Mouse (Mus musculus) stomach, postnatal 0 days (tissue): ENCODE measurements at regions not wholly inside any gene's neighbourhood (a gene's known extent, or its start where the extent isn't known, plus 50 kb on each side); places are given as distances from the start of the nearest gene placed in this dataset.
"Not testable (repeated sequence)": the region's sequence is repeated elsewhere in the genome, so short reads cannot be mapped to it uniquely, and the experiment has no call there.

Experiments used
- ATAC-seq: fragments of 200-750 bp; cut with Nextera tagmentation; 2 replicates; pipeline ENCODE4 v1.8.0; 2017; ENCODE audit not compliant: low FRiP score, low TSS enrichment
- DNase-seq: peaks from one replicate; pipeline ENCODE4 v3.0.0-alpha.2; 2016; ENCODE audit warnings: low spot score
- H3K27ac ChIP-seq: fragments of 300-500 bp; sonication (generic); replicated peaks from 2 replicates; pipeline ENCODE4 v1.5.1; 2014; ENCODE audit warnings: mild to moderate bottlenecking, control low read depth
- H3K27me3 ChIP-seq: fragments of 300-500 bp; sonication (generic); 2 replicates; pipeline ENCODE4 v1.6.1; 2014; ENCODE audit warnings: low read length; ENCODE audit not compliant: control insufficient read depth, insufficient read depth
- H3K36me3 ChIP-seq: fragments of 300-500 bp; sonication (generic); 2 replicates; pipeline ENCODE4 v1.6.1; 2014; ENCODE audit warnings: low read length, mixed read lengths; ENCODE audit not compliant: control insufficient read depth, insufficient read depth
- H3K4me1 ChIP-seq: fragments of 300-500 bp; sonication (generic); replicated peaks from 2 replicates; pipeline ENCODE4 v1.6.1; 2014; ENCODE audit warnings: antibody characterized with exemption; ENCODE audit not compliant: control insufficient read depth, insufficient read depth
- H3K4me2 ChIP-seq: fragments of 300-500 bp; sonication (generic); replicated peaks from 2 replicates; pipeline ENCODE4 v1.6.1; 2014; ENCODE audit warnings: low read depth, mild to moderate bottlenecking, control low read depth, moderate library complexity
- H3K4me3 ChIP-seq: fragments of 300-500 bp; sonication (generic); 2 replicates; pipeline ENCODE4 v1.5.1; 2014; ENCODE audit warnings: low read depth, low read length, control low read depth
- H3K9ac ChIP-seq: fragments of 300-500 bp; sonication (generic); 2 replicates; pipeline ENCODE4 v1.6.1; 2014; ENCODE audit warnings: mild to moderate bottlenecking, low read length, control low read depth, mixed read lengths
- H3K9me3 ChIP-seq: fragments of 300-500 bp; sonication (generic); 2 replicates; pipeline ENCODE4 v1.6.1; 2016; ENCODE audit warnings: low read length; ENCODE audit not compliant: control insufficient read depth
- CTCF ChIP-seq: IDR thresholded peaks from 2 replicates; pipeline ENCODE4 v1.5.1; 2016; ENCODE audit warnings: antibody characterized with exemption, low read depth, mild to moderate bottlenecking, moderate library complexity
- EP300 ChIP-seq: optimal IDR thresholded peaks from 2 replicates; pipeline ENCODE3; 2016; ENCODE audit warnings: antibody characterized with exemption
- WGBS: fragments of 180-500 bp; shearing (Covaris S2); extraction: QIAGEN DNeasy Blood & Tissue Kit; methylation state at CpG from one replicate; pipeline ENCODE4 v1.1.7; 2014; 5-methylcytosine and 5-hydroxymethylcytosine counted together

- no peak for DNase-seq
- TF ChIP-seq EP300 (no peak), CTCF (no peak)
These were observed 991.0 kb downstream of the Car8 start for GRCm38 (mm10) chr4:7247816-7248215.

GRCm38 (mm10) chr4:7247244-7247643 is 991.6 kb downstream of the Car8 start:
- no peak for DNase-seq
- no peaks in the 10 kb centered on the region for H3K9me3 ChIP-seq
- TF ChIP-seq EP300, result no peak
- H3K4me1 ChIP-seq, result no peaks in the 10 kb centered on the region
- WGBS, result 63% methylated on average over 4 of the region's 4 CpGs
- H3K27ac ChIP-seq, result no peak overlapping the region
- no peak overlapping the region for H3K4me2 ChIP-seq
- ATAC-seq, result no peak
- H3K27me3 ChIP-seq, result no peaks in the 10 kb centered on the region
- no peak overlapping the region for H3K9ac ChIP-seq
- H3K4me3 ChIP-seq, result no peak overlapping the region
- H3K36me3 ChIP-seq, result no peaks in the 10 kb centered on the region

More at GRCm38 (mm10) chr4:7247816-7248215, 991.0 kb downstream of the Car8 start:
- WGBS, result 87% methylated on average over 4 of the region's 4 CpGs
- Histone ChIP-seq H3K4me1 (no peaks in the 10 kb centered on the region), H3K27ac (no peak overlapping the region), H3K9me3 (no peaks in the 10 kb centered on the region), H3K27me3 (no peaks in the 10 kb centered on the region), H3K4me2 (no peak overlapping the region), H3K9ac (no peak overlapping the region), H3K36me3 (no peaks in the 10 kb centered on the region), H3K4me3 (no peak overlapping the region)
- no peak for ATAC-seq

GRCm38 (mm10) chr4:7246828-7247227 is 992.0 kb downstream of the Car8 start:
- 86% methylated on average over 4 of the region's 4 CpGs for WGBS
- Histone ChIP-seq H3K27me3 (no peaks in the 10 kb centered on the region), H3K27ac (no peak overlapping the region), H3K4me3 (no peak overlapping the region), H3K9me3 (no peaks in the 10 kb centered on the region), H3K36me3 (no peaks in the 10 kb centered on the region), H3K9ac (no peak overlapping the region), H3K4me2 (no peak overlapping the region), H3K4me1 (no peaks in the 10 kb centered on the region)
- no peak for TF ChIP-seq CTCF
- no peak for TF ChIP-seq EP300
- no peak for DNase-seq
- no peak for ATAC-seq

GRCm38 (mm10) chr4:7245653-7246052 is 993.2 kb downstream of the Car8 start:
- Histone ChIP-seq H3K27me3 (no peaks in the 10 kb centered on the region), H3K9ac (no peak overlapping the region), H3K9me3 (no peaks in the 10 kb centered on the region), H3K4me2 (no peak overlapping the region), H3K27ac (no peak overlapping the region), H3K36me3 (no peaks in the 10 kb centered on the region), H3K4me3 (no peak overlapping the region), H3K4me1 (no peaks in the 10 kb centered on the region)
- no peak for ATAC-seq
- DNase-seq, result no peak
- TF ChIP-seq EP300, result no peak
- no peak for TF ChIP-seq CTCF
- 87% methylated on average over 2 of the region's 2 CpGs for WGBS

- ATAC-seq, result no peak
- DNase-seq, result no peak
- no peaks in the 10 kb centered on the region for H3K4me1 ChIP-seq
- H3K4me3 ChIP-seq, result no peak overlapping the region
- no peak overlapping the region for H3K9ac ChIP-seq
- H3K36me3 ChIP-seq, result no peaks in the 10 kb centered on the region
- no peak overlapping the region for H3K27ac ChIP-seq
- H3K9me3 ChIP-seq, result no peaks in the 10 kb centered on the region
- TF ChIP-seq EP300 (no peak), CTCF (no peak)
- no peak overlapping the region for H3K4me2 ChIP-seq
- 85% methylated on average over 3 of the region's 3 CpGs for WGBS
- no peaks in the 10 kb centered on the region for H3K27me3 ChIP-seq
These were observed 1001.0 kb downstream of the Car8 start for GRCm38 (mm10) chr4:7237848-7238247.

GRCm38 (mm10) chr4:7234537-7234936 is 1004.3 kb downstream of the Car8 start:
- not testable (repeated sequence) for H3K9me3 ChIP-seq, H3K9ac ChIP-seq, H3K4me1 ChIP-seq, H3K27ac ChIP-seq, H3K27me3 ChIP-seq, DNase-seq, H3K36me3 ChIP-seq, ATAC-seq, H3K4me2 ChIP-seq, H3K4me3 ChIP-seq
- WGBS, result 95% methylated on average over 6 of the region's 6 CpGs
